Mouse (Mus musculus) testis, adult 2 months (tissue): ENCODE data around the gene Plpp4. TPM values are rescaled to one million over a fixed set of nuclear protein-coding genes. Genes with fewer than 3 reads are reported as not detected.
A peak's percentile ranks its signal among the peaks of the same experiment; 100 is the strongest.

Experiments used
- H3K27ac ChIP-seq: fragments of 200-500 bp; 2 replicates; pipeline ENCODE4 v1.5.1; 2012; ENCODE audit warnings: low read depth, low read length; ENCODE audit not compliant: control insufficient read depth, insufficient read depth
- H3K27me3 ChIP-seq: fragments of 200-500 bp; 2 replicates; pipeline ENCODE4 v1.6.1; 2012; ENCODE audit warnings: mild to moderate bottlenecking, low read length, moderate library complexity; ENCODE audit not compliant: control insufficient read depth, insufficient read depth
- H3K36me3 ChIP-seq: fragments of 200-500 bp; 2 replicates; pipeline ENCODE4 v1.6.1; 2012; ENCODE audit warnings: mild to moderate bottlenecking, low read length; ENCODE audit not compliant: control insufficient read depth, insufficient read depth
- H3K4me1 ChIP-seq: fragments of 200-500 bp; 2 replicates; pipeline ENCODE4 v1.6.1; 2012; ENCODE audit warnings: low read length; ENCODE audit not compliant: control insufficient read depth, insufficient read depth
- H3K4me3 ChIP-seq: fragments of 200-500 bp; 2 replicates; pipeline ENCODE4 v1.5.1; 2012; ENCODE audit warnings: low read depth, mild to moderate bottlenecking, low read length, moderate library complexity, mixed read lengths; ENCODE audit not compliant: control insufficient read depth
- CTCF ChIP-seq: fragments of 200-500 bp; IDR thresholded peaks from 2 replicates; pipeline ENCODE4 v1.5.1; 2012; ENCODE audit warnings: low read depth, mild to moderate bottlenecking, inconsistent platforms, low read length, moderate library complexity; ENCODE audit not compliant: control insufficient read depth, insufficient read depth, insufficient replicate concordance
- POLR2A ChIP-seq: fragments of 200-500 bp; IDR thresholded peaks from 2 replicates; pipeline ENCODE4 v1.6.1; 2012; ENCODE audit warnings: low read depth, mild to moderate bottlenecking, inconsistent platforms, low read length, moderate library complexity; ENCODE audit not compliant: control insufficient read depth
- polyA plus RNA-seq: library from polyadenylated mRNA; depleted of rRNA; stranded (reverse); fragments of >200 nt; gene quantifications from 2 replicates; pipeline ENCODE4 v1.2.3, GENCODE M21; 2012

Plpp4 gene
- polyA plus RNA-seq, 1 experiment: 2.3 TPM

DNA sequence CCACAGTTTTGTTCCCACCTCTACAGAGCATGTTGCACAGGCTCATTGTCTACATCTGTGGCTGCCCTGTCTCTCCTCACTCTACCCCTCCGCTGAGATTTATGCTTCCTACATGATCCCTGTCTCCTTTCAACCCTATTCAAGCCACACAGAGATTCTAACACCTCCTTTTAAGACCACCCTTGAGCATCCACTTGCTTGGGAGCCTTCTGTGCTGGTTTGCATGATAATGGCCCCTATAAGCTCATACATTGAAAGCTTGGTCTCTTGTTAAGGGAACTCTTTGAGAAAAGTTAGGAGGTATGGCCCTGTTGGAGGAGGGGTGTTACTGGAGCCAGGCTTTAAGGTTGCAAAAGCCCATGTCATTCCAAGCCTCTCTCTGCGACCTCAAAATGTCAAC lies 155.9 kb downstream of the Plpp4 start:
- H3K27me3 ChIP-seq: no peaks in the 10 kb centered on the region
- H3K27ac ChIP-seq: no peak overlapping the region
- TF ChIP-seq CTCF (no peak), POLR2A (no peak)
- H3K4me3 ChIP-seq: no peak overlapping the region
- no peaks in the 10 kb centered on the region for H3K4me1 ChIP-seq
- H3K36me3 ChIP-seq: no peaks in the 10 kb centered on the region

DNA sequence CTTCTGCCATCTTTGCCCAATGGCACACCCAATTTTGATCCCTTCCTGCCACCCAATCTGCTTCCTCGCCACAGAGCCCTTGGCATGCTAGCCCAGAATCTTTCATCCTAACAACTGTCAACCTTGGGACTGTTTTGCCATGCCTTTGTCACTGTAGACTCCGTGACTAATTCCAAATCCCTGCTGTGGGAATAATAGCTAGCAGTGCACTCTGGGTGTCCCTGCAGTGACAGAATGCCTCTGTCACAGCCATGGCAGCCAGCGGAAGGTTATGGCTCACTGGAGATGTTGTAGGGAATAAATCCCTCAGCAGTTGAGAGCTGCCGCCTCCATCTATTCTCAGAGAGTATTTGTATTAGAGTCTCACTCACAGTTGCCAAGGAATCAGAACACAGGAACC lies 158.3 kb downstream of the Plpp4 start:
- Histone ChIP-seq H3K4me1 (no peaks in the 10 kb centered on the region), H3K4me3 (no peak overlapping the region), H3K27ac (no peak overlapping the region), H3K27me3 (no peaks in the 10 kb centered on the region), H3K36me3 (no peaks in the 10 kb centered on the region)
- no peak for TF ChIP-seq CTCF
- TF ChIP-seq POLR2A: no peak

DNA sequence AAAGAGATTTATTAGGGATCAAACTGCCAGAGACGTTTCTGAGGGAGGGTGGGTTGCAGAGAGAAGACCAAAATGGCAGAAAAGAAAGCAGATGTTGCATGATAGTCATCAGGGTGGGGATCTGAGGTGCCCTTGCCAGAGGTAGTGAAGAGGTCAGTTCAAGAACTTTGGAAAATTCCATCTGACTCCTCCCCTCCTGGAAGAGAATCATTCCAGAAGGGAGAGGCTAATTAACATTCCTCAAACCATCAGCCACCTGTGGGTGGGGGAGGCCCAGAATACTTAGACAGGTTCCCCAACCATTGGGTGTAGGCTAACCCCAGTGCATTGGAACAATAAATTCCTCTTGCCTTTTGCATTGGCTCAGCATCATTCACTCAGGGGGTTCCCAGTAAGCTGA lies 164.3 kb downstream of the Plpp4 start:
- no peak for TF ChIP-seq POLR2A
- no peak for TF ChIP-seq CTCF
- Histone ChIP-seq H3K36me3 (no peaks in the 10 kb centered on the region), H3K27ac (no peak overlapping the region), H3K27me3 (no peaks in the 10 kb centered on the region), H3K4me3 (no peak overlapping the region), H3K4me1 (no peaks in the 10 kb centered on the region)

DNA sequence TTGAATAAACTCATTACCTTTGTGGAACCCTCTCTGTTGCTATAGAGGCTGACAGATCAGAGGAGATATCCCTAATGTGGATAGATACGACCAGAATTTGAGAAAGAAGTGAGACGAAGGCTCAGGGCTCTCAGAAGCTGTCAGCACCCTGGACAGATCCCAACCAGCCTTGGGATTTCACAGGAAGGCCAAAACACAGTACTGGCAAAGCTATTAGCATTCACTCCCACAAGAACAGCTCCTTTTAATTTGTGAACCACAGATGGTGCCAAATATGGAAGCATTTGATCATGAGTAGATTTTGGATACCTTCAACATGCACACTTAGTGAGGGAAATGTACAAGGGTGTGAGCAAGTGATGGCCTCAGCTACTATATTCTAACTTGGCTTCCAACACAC lies 168.7 kb downstream of the Plpp4 start:
- Histone ChIP-seq H3K27me3 (no peaks in the 10 kb centered on the region), H3K36me3 (no peaks in the 10 kb centered on the region), H3K4me3 (no peak overlapping the region), H3K27ac (no peak overlapping the region), H3K4me1 (no peaks in the 10 kb centered on the region)
- TF ChIP-seq POLR2A (no peak), CTCF (no peak)

DNA sequence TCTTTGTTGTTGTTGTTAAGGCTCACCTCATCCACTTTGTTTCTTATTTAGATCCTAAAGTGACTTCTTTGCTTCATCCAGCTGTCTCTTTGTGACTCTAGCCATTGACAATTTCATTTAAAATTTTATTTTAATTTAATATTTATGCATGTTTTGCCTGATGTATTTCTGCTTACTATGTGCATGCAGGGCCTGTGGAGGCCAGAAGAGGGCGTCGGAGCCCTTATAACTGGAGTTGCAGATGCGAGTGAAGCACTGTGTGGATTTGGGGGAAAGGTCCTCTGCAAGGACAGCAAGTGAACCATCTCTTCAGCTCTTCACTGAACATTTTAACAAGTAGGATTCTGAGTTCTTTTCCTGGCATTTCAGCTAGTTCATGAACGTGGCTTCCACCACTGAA lies 172.0 kb downstream of the Plpp4 start:
- H3K36me3 ChIP-seq: no peaks in the 10 kb centered on the region
- H3K4me3 ChIP-seq: no peak overlapping the region
- H3K27me3 ChIP-seq: no peaks in the 10 kb centered on the region
- H3K27ac ChIP-seq: no peak overlapping the region
- TF ChIP-seq CTCF (peak; percentile 18; the same call in 1 of the 2 replicates), POLR2A (no peak)
- no peaks in the 10 kb centered on the region for H3K4me1 ChIP-seq

DNA sequence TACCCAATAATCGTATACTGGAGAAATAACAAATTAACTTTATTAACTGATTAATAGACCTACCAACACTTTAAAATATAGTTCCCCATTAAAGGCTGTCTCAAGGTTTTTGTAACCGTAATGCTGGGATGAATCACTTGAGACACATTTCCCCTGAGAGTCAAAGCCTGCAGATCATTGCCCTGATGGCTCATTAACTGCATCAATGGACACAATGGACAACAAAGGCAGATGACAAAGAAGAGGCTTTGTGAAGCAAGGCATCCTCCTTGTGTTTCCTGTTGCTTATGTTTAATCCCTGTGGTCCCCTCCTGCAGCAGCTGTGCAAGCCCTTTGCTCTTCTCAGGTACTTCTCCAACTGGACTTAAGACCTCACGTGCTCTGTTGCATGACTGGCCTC lies 173.1 kb downstream of the Plpp4 start:
- no peaks in the 10 kb centered on the region for H3K4me1 ChIP-seq
- no peaks in the 10 kb centered on the region for H3K27me3 ChIP-seq
- no peak overlapping the region for H3K4me3 ChIP-seq
- no peaks in the 10 kb centered on the region for H3K36me3 ChIP-seq
- H3K27ac ChIP-seq: no peak overlapping the region
- TF ChIP-seq CTCF (no peak), POLR2A (no peak)
